Mouse (Mus musculus): ENCODE data around the gene Gsn.

GRCm38 (mm10) chr2:35265296-35265695 is 9.1 kb downstream of the Gsn start:
- TF ChIP-seq GATA1 (IDR thresholded peaks at IDR 0.05; ENCODE audit: low read length) (no peak), TAL1 (IDR thresholded peaks at IDR 0.05; ENCODE audit: low read length) (no peak)

Data from erythroblast, embryonic 14.5 days (primary cell).